Mouse (Mus musculus): ENCODE results near the gene Disp1. TPM values are rescaled to one million over a fixed set of nuclear protein-coding genes. Genes with fewer than 3 reads are reported as not detected.

Disp1 gene
- total and polyA plus RNA-seq, 3 experiments = 3.4 to 11.3 (median 5.9) TPM

GRCm38 (mm10) chr1:183127246-183127645 is 94.1 kb downstream of the Disp1 start:
- no peak overlapping the region for H3K9ac ChIP-seq (ENCODE audit: insufficient read depth, low read depth)
- H3K79me2 ChIP-seq (replicated peaks; ENCODE audit: control insufficient read depth, extremely low read depth, insufficient read depth, poor library complexity, severe bottlenecking) = no peaks in the 10 kb centered on the region; the same call in 1 of the 2 replicates
- no peak overlapping the region for H3K4me2 ChIP-seq (ENCODE audit: insufficient read depth, low read depth, poor library complexity, severe bottlenecking)
- in situ Hi-C loops (cut with MboI; ENCODE audit: low pct_ligation_motif_present, low pct_unique_long_range_greater_than_20kb, low sequenced_read_pairs) (no loop called here), dilution Hi-C loops (cut with MboI; ENCODE audit: extremely low pct_ligation_motif_present, extremely low pct_unique_long_range_greater_than_20kb, low sequenced_read_pairs) (no loop called here)
- H3K27me3 ChIP-seq (replicated peaks) = no peaks in the 10 kb centered on the region
- TF ChIP-seq USF1 (IDR thresholded peaks at IDR 0.05; ENCODE audit: low read depth, low read length) = no peak
- TF ChIP-seq TBP (conservative IDR thresholded peaks at IDR 0.05; ENCODE audit: low read depth, low read length) = no peak
- no peak for TF ChIP-seq E2F4 (IDR thresholded peaks at IDR 0.05; ENCODE audit: insufficient replicate concordance, low read depth, low read length)
- no peak for TF ChIP-seq MEF2A (IDR thresholded peaks at IDR 0.05; ENCODE audit: borderline replicate concordance, low read depth, low read length)
- TF ChIP-seq HCFC1 (IDR thresholded peaks at IDR 0.05; ENCODE audit: low read depth, low read length) = no peak
- no peak for TF ChIP-seq ZKSCAN1 (IDR thresholded peaks at IDR 0.05; ENCODE audit: borderline replicate concordance, low read depth, low read length)
- H3K4me3 ChIP-seq (replicated peaks in 1 of 3; ENCODE audit: low read depth in 2 of 3, low read length in 2 of 3, poor library complexity in 1 of 3) = no peak overlapping the region
- peaks cover 0 to 20% of the 10 kb centered on the region in 2 experiments; a peak in 3 of 4 replicates for H3K4me1 ChIP-seq (ENCODE audit: control insufficient read depth in 1 of 2, insufficient read depth in 2 of 2)
- no peak overlapping the region for H3K27ac ChIP-seq (ENCODE audit: insufficient read depth, low read depth)
- DNase-seq (ENCODE audit: extremely low read depth) = no peak
- peaks cover 0 to 29% of the 10 kb centered on the region in 2 experiments for H3K36me3 ChIP-seq (replicated peaks in 1 of 2; ENCODE audit: control insufficient read depth in 1 of 2, insufficient read depth in 1 of 2, low read length in 1 of 2)
- H3K9me3 ChIP-seq (replicated peaks; ENCODE audit: low read length) = no peaks in the 10 kb centered on the region

- Histone ChIP-seq H3K27me3 (replicated peaks) (no peaks in the 10 kb centered on the region), H3K27ac (ENCODE audit: insufficient read depth, low read depth) (no peak overlapping the region), H3K79me2 (replicated peaks; ENCODE audit: control insufficient read depth, extremely low read depth, insufficient read depth, poor library complexity, severe bottlenecking) (no peaks in the 10 kb centered on the region; the same call in 1 of the 2 replicates), H3K9me3 (replicated peaks; ENCODE audit: low read length) (no peaks in the 10 kb centered on the region), H3K36me3 (replicated peaks in 1 of 2; ENCODE audit: control insufficient read depth in 1 of 2, insufficient read depth in 1 of 2, low read length in 1 of 2) (peaks cover 0 to 26% of the 10 kb centered on the region in 2 experiments), H3K9ac (ENCODE audit: insufficient read depth, low read depth) (no peak overlapping the region), H3K4me1 (ENCODE audit: control insufficient read depth in 1 of 2, insufficient read depth in 2 of 2) (peaks cover 0 to 8% of the 10 kb centered on the region in 2 experiments; a peak in 2 of 4 replicates), H3K4me3 (replicated peaks in 1 of 3; ENCODE audit: low read depth in 2 of 3, low read length in 2 of 3, poor library complexity in 1 of 3) (no peak overlapping the region), H3K4me2 (ENCODE audit: insufficient read depth, low read depth, poor library complexity, severe bottlenecking) (no peak overlapping the region)
- dilution Hi-C loops (cut with MboI; ENCODE audit: extremely low pct_ligation_motif_present, extremely low pct_unique_long_range_greater_than_20kb, low sequenced_read_pairs) (no loop called here), in situ Hi-C loops (cut with MboI; ENCODE audit: low pct_ligation_motif_present, low pct_unique_long_range_greater_than_20kb, low sequenced_read_pairs) (no loop called here)
- DNase-seq (ENCODE audit: extremely low read depth) = no peak
- no peak for TF ChIP-seq ELF1 (IDR thresholded peaks at IDR 0.05; ENCODE audit: low read depth, low read length)
Measured at GRCm38 (mm10) chr1:183123725-183124124, 97.6 kb downstream of the Disp1 start.

- Histone ChIP-seq H3K36me3 (replicated peaks in 1 of 2; ENCODE audit: control insufficient read depth in 1 of 2, insufficient read depth in 1 of 2, low read length in 1 of 2) (peaks cover 0 to 26% of the 10 kb centered on the region in 2 experiments), H3K27ac (ENCODE audit: insufficient read depth, low read depth) (no peak overlapping the region), H3K4me2 (ENCODE audit: insufficient read depth, low read depth, poor library complexity, severe bottlenecking) (no peak overlapping the region), H3K27me3 (replicated peaks) (no peaks in the 10 kb centered on the region), H3K4me1 (ENCODE audit: control insufficient read depth in 1 of 2, insufficient read depth in 2 of 2) (peaks cover 0 to 8% of the 10 kb centered on the region in 2 experiments; a peak in 2 of 4 replicates), H3K9ac (ENCODE audit: insufficient read depth, low read depth) (no peak overlapping the region), H3K9me3 (replicated peaks; ENCODE audit: low read length) (no peaks in the 10 kb centered on the region), H3K79me2 (replicated peaks; ENCODE audit: control insufficient read depth, extremely low read depth, insufficient read depth, poor library complexity, severe bottlenecking) (no peaks in the 10 kb centered on the region), H3K4me3 (replicated peaks in 1 of 3; ENCODE audit: low read depth in 2 of 3, low read length in 2 of 3, poor library complexity in 1 of 3) (no peak overlapping the region)
- DNase-seq (ENCODE audit: extremely low read depth) = no peak
- TF ChIP-seq MEF2A (IDR thresholded peaks at IDR 0.05; ENCODE audit: borderline replicate concordance, low read depth, low read length) = no peak
- TF ChIP-seq RCOR1 (conservative IDR thresholded peaks at IDR 0.05; ENCODE audit: low read depth, low read length) = no peak
- TF ChIP-seq MYC (IDR thresholded peaks at IDR 0.05; ENCODE audit: low read depth, low read length) = no peak
- TF ChIP-seq ETS1 (conservative IDR thresholded peaks at IDR 0.05; ENCODE audit: low read depth, low read length) = no peak
- no peak for TF ChIP-seq HCFC1 (IDR thresholded peaks at IDR 0.05; ENCODE audit: low read depth, low read length)
- TF ChIP-seq SMC3 (IDR thresholded peaks at IDR 0.05; ENCODE audit: low read depth, low read length) = no peak
- no peak for TF ChIP-seq CTCF (conservative IDR thresholded peaks at IDR 0.05 in 1 of 2, IDR thresholded peaks at IDR 0.05 in 1 of 2; ENCODE audit: low read depth in 2 of 2, low read length in 2 of 2)
- TF ChIP-seq NELFE (IDR thresholded peaks at IDR 0.05; ENCODE audit: low read depth, low read length) = no peak
- TF ChIP-seq KAT2A (IDR thresholded peaks at IDR 0.05; ENCODE audit: insufficient replicate concordance, low read length) = no peak
- no peak for TF ChIP-seq MAX (IDR thresholded peaks at IDR 0.05; ENCODE audit: low read length)
- no peak for TF ChIP-seq EP300 (IDR thresholded peaks at IDR 0.05; ENCODE audit: low read length)
- no peak for TF ChIP-seq PAX5 (IDR thresholded peaks at IDR 0.05; ENCODE audit: low read length)
- TF ChIP-seq MAFK (IDR thresholded peaks at IDR 0.05; ENCODE audit: insufficient replicate concordance, low read length) = no peak
- TF ChIP-seq MXI1 (IDR thresholded peaks at IDR 0.05; ENCODE audit: low read depth, low read length) = no peak
- no peak for TF ChIP-seq BHLHE40 (IDR thresholded peaks at IDR 0.05; ENCODE audit: low read depth, low read length)
- no peak for TF ChIP-seq CHD2 (IDR thresholded peaks at IDR 0.05; ENCODE audit: low read length)
- no peak for TF ChIP-seq JUN (IDR thresholded peaks at IDR 0.05; ENCODE audit: insufficient read depth, low read depth, low read length)
- TF ChIP-seq ZC3H11A (IDR thresholded peaks at IDR 0.05; ENCODE audit: low read depth, low read length) = no peak
- no peak for TF ChIP-seq SIN3A (IDR thresholded peaks at IDR 0.05; ENCODE audit: low read length)
- in situ Hi-C loops (cut with MboI; ENCODE audit: low pct_ligation_motif_present, low pct_unique_long_range_greater_than_20kb, low sequenced_read_pairs) = no loop called here
- dilution Hi-C loops (cut with MboI; ENCODE audit: extremely low pct_ligation_motif_present, extremely low pct_unique_long_range_greater_than_20kb, low sequenced_read_pairs) = no loop called here
Measured at GRCm38 (mm10) chr1:183120341-183120923, 100.9 kb downstream of the Disp1 start.
